Mouse (Mus musculus): ENCODE measurements around the gene Pheta2. TPM values are rescaled to one million over a fixed set of nuclear protein-coding genes. Genes with fewer than 3 reads are reported as not detected.
A peak's percentile ranks its signal among the peaks of the same experiment; 100 is the strongest.

Pheta2 gene
- polyA plus RNA-seq, 1 experiment from 2014 or later, result 3.1 TPM

DNA sequence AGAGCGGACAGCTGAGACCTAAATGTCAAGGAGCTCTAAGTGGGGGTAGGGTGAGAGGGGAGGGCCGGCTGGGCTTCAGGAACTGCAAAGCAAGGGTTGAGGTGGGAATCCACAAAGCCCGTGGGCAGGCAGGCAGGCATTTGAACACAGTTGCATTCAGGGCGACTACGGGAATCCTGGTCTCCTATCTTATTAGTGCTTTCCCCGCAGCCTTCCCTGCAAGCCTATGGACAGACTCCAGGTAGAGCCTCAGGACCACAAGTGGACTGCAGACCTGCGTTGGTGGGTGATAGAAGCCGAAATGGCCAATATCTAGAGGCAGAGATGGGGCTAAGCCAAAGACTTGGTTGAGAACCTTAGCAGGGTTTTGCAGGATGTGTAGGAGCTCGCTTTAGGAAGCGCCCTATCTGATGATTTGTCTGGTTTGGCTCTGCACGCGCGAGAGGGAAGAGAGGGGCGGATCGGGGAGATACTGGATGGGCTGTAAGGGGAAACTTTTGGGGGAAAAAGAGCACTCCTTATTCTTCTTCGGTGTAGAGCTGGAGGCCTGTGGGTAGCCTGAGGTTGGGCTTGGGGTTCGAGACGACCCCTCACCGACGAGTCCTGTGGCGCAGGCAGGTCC is 1.8 kb downstream of the Pheta2 start:
- 38% methylated on average over 21 of the region's 21 CpGs for WGBS
- H3K27ac ChIP-seq (ENCODE audit: low read depth, low read length), result peak overlapping the region; percentile 17; the same call in 1 of the 2 replicates

DNA sequence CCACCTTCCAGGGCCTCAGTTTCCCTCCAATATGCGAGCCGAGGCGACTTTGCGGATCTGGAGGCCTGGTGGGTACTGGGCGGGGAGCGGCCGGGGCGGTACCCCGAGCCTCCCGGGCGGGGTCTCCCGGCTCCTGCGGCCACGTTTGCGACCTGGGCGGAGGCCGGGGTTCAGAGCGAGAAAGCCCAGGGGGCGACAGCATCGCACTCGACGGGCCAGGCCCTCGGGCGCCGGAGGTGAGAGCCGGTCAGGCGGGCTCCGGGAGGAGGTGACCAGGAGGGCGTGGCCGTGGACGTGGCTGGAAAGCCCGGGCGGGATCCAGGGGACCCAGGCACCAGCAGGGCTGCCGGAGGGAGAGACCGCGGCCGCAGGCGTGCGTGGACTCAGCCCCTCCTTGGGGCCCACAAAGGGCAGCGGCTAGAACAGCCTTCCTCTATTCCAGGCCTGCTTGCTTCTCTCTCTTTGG is 2.3 kb downstream of the Pheta2 start:
- H3K4me2 ChIP-seq (ENCODE audit: low read depth), result peak overlapping the region; percentile 64
- WGBS, result 3% methylated on average over 40 of the region's 40 CpGs
- H3K27ac ChIP-seq (ENCODE audit: low read depth, low read length), result peak overlapping the region; percentile 17; the same call in 1 of the 2 replicates
- peak overlapping the region; percentile 34 for H3K4me3 ChIP-seq (ENCODE audit: low read depth, low read length)
- no peaks in the 10 kb centered on the region for H3K9me3 ChIP-seq (ENCODE audit: control insufficient read depth, low read length)
- ATAC-seq (ENCODE audit: insufficient read depth, low FRiP score, low TSS enrichment) (no peak), DNase-seq (ENCODE audit: low spot score) (peak; percentile 50)
- H3K27me3 ChIP-seq (ENCODE audit: control insufficient read depth, insufficient read depth, low read length), result peaks cover 11% of the 10 kb centered on the region
- H3K9ac ChIP-seq (ENCODE audit: low read length), result peak overlapping the region; percentile 58
- H3K4me1 ChIP-seq (ENCODE audit: control insufficient read depth, insufficient read depth, low read length), result peaks cover 11% of the 10 kb centered on the region
- H3K36me3 ChIP-seq (ENCODE audit: control insufficient read depth, insufficient read depth, low read length), result no peaks in the 10 kb centered on the region

More for the DNA sequence above, 1.8 kb downstream of the Pheta2 start:
- peak overlapping the region; percentile 58 for H3K9ac ChIP-seq (ENCODE audit: low read length)
- no peaks in the 10 kb centered on the region for H3K9me3 ChIP-seq (ENCODE audit: control insufficient read depth, low read length)
- H3K27me3 ChIP-seq (ENCODE audit: control insufficient read depth, insufficient read depth, low read length), result peaks cover 11% of the 10 kb centered on the region
- H3K4me3 ChIP-seq (ENCODE audit: low read depth, low read length), result peak overlapping the region; percentile 34
- H3K4me1 ChIP-seq (ENCODE audit: control insufficient read depth, insufficient read depth, low read length), result peaks cover 11% of the 10 kb centered on the region
- ATAC-seq (ENCODE audit: insufficient read depth, low FRiP score, low TSS enrichment) (no peak), DNase-seq (ENCODE audit: low spot score) (no peak)
- H3K4me2 ChIP-seq (ENCODE audit: low read depth), result peak overlapping the region; percentile 64
- no peaks in the 10 kb centered on the region; the same call in 1 of the 2 replicates for H3K36me3 ChIP-seq (ENCODE audit: control insufficient read depth, insufficient read depth, low read length)

DNA sequence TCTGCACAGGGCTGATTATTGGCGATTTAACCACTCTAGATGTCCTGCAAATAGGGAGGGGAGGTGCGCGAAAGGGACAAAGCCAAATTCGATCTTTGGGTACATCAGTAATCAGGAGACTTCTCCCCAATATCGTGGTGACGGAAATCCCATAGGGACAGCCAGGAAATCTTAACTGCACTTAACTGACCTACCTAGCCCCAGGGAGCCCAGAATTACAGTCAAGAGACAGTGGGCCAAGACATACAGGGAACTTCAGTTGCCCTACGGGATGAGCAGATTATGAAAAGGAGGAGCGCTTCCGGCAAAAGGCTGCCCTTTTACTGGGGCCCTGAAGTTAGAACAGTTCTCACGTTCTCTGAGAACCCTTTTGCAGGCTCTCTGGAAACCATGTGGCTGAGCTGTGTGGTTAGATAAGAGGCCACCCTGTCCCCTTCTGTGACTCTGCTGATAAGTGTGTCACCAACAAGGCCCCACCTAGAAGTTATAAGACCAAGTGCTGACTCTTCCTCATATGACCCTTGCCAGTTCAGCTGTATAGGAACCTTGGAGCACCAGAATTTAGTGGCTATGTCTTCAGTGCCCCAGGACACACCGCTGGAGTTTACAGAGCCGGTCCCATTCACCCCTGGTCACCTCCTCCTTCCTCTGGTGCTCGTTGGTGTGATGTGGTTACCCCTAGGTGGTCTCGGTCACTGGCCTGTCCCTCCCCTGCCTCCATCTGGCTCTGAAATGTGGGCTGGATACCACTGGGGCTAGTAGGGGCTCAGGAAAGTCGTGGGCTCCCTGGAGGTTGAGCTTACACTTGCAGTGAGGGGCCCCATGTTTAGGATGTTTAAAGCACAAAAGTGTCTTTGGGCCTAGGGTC is 3.2 kb downstream of the Pheta2 start:
- H3K27me3 ChIP-seq (ENCODE audit: control insufficient read depth, insufficient read depth, low read length), result peaks cover 11% of the 10 kb centered on the region
- H3K9me3 ChIP-seq (ENCODE audit: control insufficient read depth, low read length), result no peaks in the 10 kb centered on the region
- no peak for ATAC-seq (ENCODE audit: insufficient read depth, low FRiP score, low TSS enrichment)
- no peak overlapping the region; the same call in 1 of the 2 replicates for H3K9ac ChIP-seq (ENCODE audit: low read length)
- H3K36me3 ChIP-seq (ENCODE audit: control insufficient read depth, insufficient read depth, low read length), result no peaks in the 10 kb centered on the region
- no peak overlapping the region for H3K4me3 ChIP-seq (ENCODE audit: low read depth, low read length)
- H3K4me2 ChIP-seq (ENCODE audit: low read depth), result peak overlapping the region; percentile 64; the same call in 1 of the 2 replicates
- WGBS, result 66% methylated on average over 15 of the region's 15 CpGs
- no peak for DNase-seq (ENCODE audit: low spot score)
- peaks cover 15% of the 10 kb centered on the region for H3K4me1 ChIP-seq (ENCODE audit: control insufficient read depth, insufficient read depth, low read length)
- no peak overlapping the region for H3K27ac ChIP-seq (ENCODE audit: low read depth, low read length)

DNA sequence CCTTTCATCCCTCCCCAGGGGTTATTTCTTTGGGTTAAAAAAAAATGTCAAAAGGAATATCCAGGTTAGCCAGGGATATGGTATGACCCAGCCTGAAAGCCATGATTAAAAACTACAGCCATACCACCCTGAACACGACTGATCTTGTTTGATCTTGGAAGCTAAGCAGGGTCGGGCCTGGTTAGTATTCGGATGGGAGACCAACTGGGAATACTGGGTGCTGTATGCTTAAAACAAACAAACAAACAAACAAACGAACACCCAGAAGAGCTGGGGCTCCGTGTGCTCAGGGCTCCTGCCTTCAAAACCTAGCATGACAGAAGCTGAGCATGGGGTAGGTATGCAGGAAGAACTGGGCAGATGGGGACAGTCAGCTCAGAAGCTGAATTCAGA is 3.8 kb downstream of the Pheta2 start:
- Histone ChIP-seq H3K9me3 (ENCODE audit: control insufficient read depth, low read length) (no peaks in the 10 kb centered on the region), H3K27me3 (ENCODE audit: control insufficient read depth, insufficient read depth, low read length) (peaks cover 11% of the 10 kb centered on the region), H3K27ac (ENCODE audit: low read depth, low read length) (no peak overlapping the region), H3K4me2 (ENCODE audit: low read depth) (0 out of 2 replicates have a peak overlapping the region, but pooled peaks have one; percentile 7), H3K4me1 (ENCODE audit: control insufficient read depth, insufficient read depth, low read length) (peaks cover 21% of the 10 kb centered on the region), H3K36me3 (ENCODE audit: control insufficient read depth, insufficient read depth, low read length) (no peaks in the 10 kb centered on the region), H3K4me3 (ENCODE audit: low read depth, low read length) (no peak overlapping the region), H3K9ac (ENCODE audit: low read length) (no peak overlapping the region)
- ATAC-seq (ENCODE audit: insufficient read depth, low FRiP score, low TSS enrichment) (no peak), DNase-seq (ENCODE audit: low spot score) (no peak)
- 73% methylated on average over 5 of the region's 5 CpGs for WGBS

GRCm38 (mm10) chr15:82343368-82344287 is 4.9 kb downstream of the Pheta2 start:
- WGBS, result 92% methylated on average over 27 of the region's 27 CpGs
- Histone ChIP-seq H3K4me3 (ENCODE audit: low read depth, low read length) (no peak overlapping the region), H3K27me3 (ENCODE audit: control insufficient read depth, insufficient read depth, low read length) (peaks cover 11% of the 10 kb centered on the region), H3K27ac (ENCODE audit: low read depth, low read length) (no peak overlapping the region), H3K9ac (ENCODE audit: low read length) (no peak overlapping the region), H3K4me1 (ENCODE audit: control insufficient read depth, insufficient read depth, low read length) (peaks cover 15% of the 10 kb centered on the region), H3K9me3 (ENCODE audit: control insufficient read depth, low read length) (no peaks in the 10 kb centered on the region), H3K36me3 (ENCODE audit: control insufficient read depth, insufficient read depth, low read length) (peaks cover 8% of the 10 kb centered on the region), H3K4me2 (ENCODE audit: low read depth) (no peak overlapping the region)
- DNase-seq (ENCODE audit: low spot score) (no peak), ATAC-seq (ENCODE audit: insufficient read depth, low FRiP score, low TSS enrichment) (no peak)

GRCm38 (mm10) chr15:82344971-82345370 is 6.2 kb downstream of the Pheta2 start:
- H3K27ac ChIP-seq (ENCODE audit: low read depth, low read length), result no peak overlapping the region
- ATAC-seq (ENCODE audit: insufficient read depth, low FRiP score, low TSS enrichment) (no peak), DNase-seq (ENCODE audit: low spot score) (no peak)
- H3K4me2 ChIP-seq (ENCODE audit: low read depth), result no peak overlapping the region
- H3K27me3 ChIP-seq (ENCODE audit: control insufficient read depth, insufficient read depth, low read length), result peaks cover 11% of the 10 kb centered on the region
- H3K36me3 ChIP-seq (ENCODE audit: control insufficient read depth, insufficient read depth, low read length), result peaks cover 15% of the 10 kb centered on the region
- H3K9me3 ChIP-seq (ENCODE audit: control insufficient read depth, low read length), result no peaks in the 10 kb centered on the region
- no peak overlapping the region for H3K9ac ChIP-seq (ENCODE audit: low read length)
- no peak overlapping the region for H3K4me3 ChIP-seq (ENCODE audit: low read depth, low read length)
- peaks cover 15% of the 10 kb centered on the region for H3K4me1 ChIP-seq (ENCODE audit: control insufficient read depth, insufficient read depth, low read length)
- 88% methylated on average over 6 of the region's 6 CpGs for WGBS

DNA sequence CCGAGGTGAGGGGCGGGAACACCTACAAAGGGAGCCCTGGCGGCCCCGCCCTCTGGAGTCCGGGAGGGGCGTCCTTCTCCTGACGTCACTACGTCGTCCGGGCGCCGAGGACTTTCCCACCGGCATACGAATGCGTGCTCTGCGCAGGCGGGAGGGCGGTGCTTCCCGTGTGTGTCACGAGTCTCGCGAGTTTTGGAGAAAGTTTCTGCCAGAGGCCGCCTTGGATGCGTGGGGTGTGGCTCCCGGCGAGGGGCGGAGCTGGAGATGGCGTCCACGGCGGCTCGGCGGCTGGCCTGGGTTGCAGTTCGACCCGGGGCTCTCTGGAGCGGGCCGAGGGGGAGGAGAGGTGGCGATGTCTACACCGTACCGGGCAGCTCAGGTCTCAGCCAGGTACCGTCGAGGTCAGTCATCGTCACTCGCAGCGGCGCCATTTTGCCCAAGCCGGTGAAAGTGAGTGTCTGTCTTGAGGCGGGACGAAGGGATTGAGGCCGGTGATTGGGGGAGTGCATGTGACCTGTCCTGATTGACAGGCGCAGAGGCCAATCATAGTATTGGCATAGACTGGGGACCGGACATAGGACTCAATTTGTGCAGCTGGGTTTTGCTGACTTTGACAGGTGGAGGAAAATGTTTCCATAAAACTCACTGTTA is 7.2 kb downstream of the Pheta2 start:
- DNase-seq (ENCODE audit: low spot score) (peak; percentile 98), ATAC-seq (ENCODE audit: insufficient read depth, low FRiP score, low TSS enrichment) (peak; percentile 98)
- Histone ChIP-seq H3K4me1 (ENCODE audit: control insufficient read depth, insufficient read depth, low read length) (peaks cover 13% of the 10 kb centered on the region), H3K9me3 (ENCODE audit: control insufficient read depth, low read length) (no peaks in the 10 kb centered on the region), H3K27me3 (ENCODE audit: control insufficient read depth, insufficient read depth, low read length) (peaks cover 3% of the 10 kb centered on the region), H3K4me2 (ENCODE audit: low read depth) (peak overlapping the region; percentile 65), H3K9ac (ENCODE audit: low read length) (peak overlapping the region; percentile 70), H3K4me3 (ENCODE audit: low read depth, low read length) (peak overlapping the region; percentile 68), H3K27ac (ENCODE audit: low read depth, low read length) (peak overlapping the region; percentile 80; the same call in 1 of the 2 replicates), H3K36me3 (ENCODE audit: control insufficient read depth, insufficient read depth, low read length) (peaks cover 15% of the 10 kb centered on the region)
- WGBS, result under 1% methylated on average over 50 of the region's 51 CpGs

Data from neural tube, embryonic 11.5 days (tissue).